Mouse (Mus musculus): ENCODE data around the gene Slc31a1. TPM values are rescaled to one million over a fixed set of nuclear protein-coding genes. Genes with fewer than 3 reads are reported as not detected.

Slc31a1 gene
- polyA plus RNA-seq, 1 experiment from 2014 or later, result 34.6 TPM

DNA sequence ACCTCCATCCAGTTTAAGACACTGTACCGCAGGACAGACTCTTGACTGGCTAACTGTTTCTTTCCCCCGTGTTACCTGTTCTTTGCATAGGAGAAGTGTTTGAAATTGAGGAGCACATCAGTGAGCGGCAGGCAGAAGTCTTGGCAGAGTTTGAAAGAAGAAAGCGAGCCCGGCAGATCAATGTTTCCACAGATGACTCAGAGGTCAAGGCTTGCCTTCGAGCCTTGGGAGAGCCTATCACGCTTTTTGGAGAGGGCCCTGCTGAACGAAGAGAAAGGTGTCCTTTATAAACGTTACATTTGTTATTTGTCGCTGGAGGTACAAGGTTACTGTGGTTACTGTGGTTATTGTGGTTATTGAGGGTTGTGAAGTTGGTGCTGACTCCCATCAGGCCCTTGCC lies 51.1 kb downstream of the Slc31a1 start:
- no peak overlapping the region for H3K27ac ChIP-seq
- peaks cover 22% of the 10 kb centered on the region for H3K4me1 ChIP-seq
- WGBS, result 94% methylated on average over 10 of the region's 10 CpGs
- no peaks in the 10 kb centered on the region for H3K27me3 ChIP-seq (replicated peaks)
- no peak for ATAC-seq (replicated peaks)
- no peak overlapping the region for H3K4me3 ChIP-seq
- no peak overlapping the region for H3K9ac ChIP-seq
- H3K4me2 ChIP-seq, result no peak overlapping the region
- H3K36me3 ChIP-seq (replicated peaks), result peaks cover 27% of the 10 kb centered on the region
- no peaks in the 10 kb centered on the region for H3K9me3 ChIP-seq

GRCm38 (mm10) chr4:62418448-62418847 lies 57.9 kb downstream of the Slc31a1 start:
- Histone ChIP-seq H3K27me3 (replicated peaks) (no peaks in the 10 kb centered on the region), H3K4me2 (no peak overlapping the region), H3K27ac (no peak overlapping the region), H3K36me3 (replicated peaks) (peaks cover 77% of the 10 kb centered on the region), H3K4me1 (no peaks in the 10 kb centered on the region), H3K4me3 (no peak overlapping the region), H3K9me3 (no peaks in the 10 kb centered on the region), H3K9ac (no peak overlapping the region)
- 82% methylated on average over 8 of the region's 8 CpGs for WGBS
- ATAC-seq (replicated peaks), result no peak

DNA sequence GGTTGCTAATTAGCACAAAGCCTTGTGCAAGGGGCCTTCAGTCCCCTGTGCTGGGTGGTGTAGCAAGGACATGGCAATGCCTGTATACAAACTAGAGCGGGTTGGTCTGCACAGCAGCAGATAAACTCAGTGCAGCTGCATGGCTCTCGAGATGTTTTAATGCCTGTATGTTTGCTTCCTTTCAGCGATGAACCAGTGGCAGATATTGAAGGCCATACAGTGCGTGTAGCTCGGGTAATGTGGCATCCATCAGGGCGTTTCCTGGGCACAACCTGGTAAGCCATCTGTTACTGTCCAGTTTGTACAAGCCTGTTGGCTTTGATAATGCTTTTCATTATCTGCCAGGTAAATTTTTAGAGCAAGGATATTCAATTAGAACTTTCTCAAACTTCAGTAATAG lies 58.6 kb downstream of the Slc31a1 start:
- Histone ChIP-seq H3K27me3 (replicated peaks) (no peaks in the 10 kb centered on the region), H3K9me3 (no peaks in the 10 kb centered on the region), H3K4me1 (no peaks in the 10 kb centered on the region), H3K36me3 (replicated peaks) (peaks cover 82% of the 10 kb centered on the region), H3K4me3 (no peak overlapping the region), H3K27ac (no peak overlapping the region), H3K9ac (no peak overlapping the region), H3K4me2 (no peak overlapping the region)
- 98% methylated on average over 6 of the region's 6 CpGs for WGBS
- no peak for ATAC-seq (replicated peaks)

- ATAC-seq (replicated peaks), result no peak
- peaks cover 38% of the 10 kb centered on the region for H3K36me3 ChIP-seq (replicated peaks)
- H3K4me1 ChIP-seq, result no peaks in the 10 kb centered on the region
- no peaks in the 10 kb centered on the region for H3K27me3 ChIP-seq (replicated peaks)
- no peak overlapping the region for H3K9ac ChIP-seq
- WGBS, result 97% methylated on average over 4 of the region's 4 CpGs
- H3K27ac ChIP-seq, result no peak overlapping the region
- no peak overlapping the region for H3K4me3 ChIP-seq
- no peaks in the 10 kb centered on the region for H3K9me3 ChIP-seq
- no peak overlapping the region for H3K4me2 ChIP-seq
Measured at GRCm38 (mm10) chr4:62425891-62426290, 65.4 kb downstream of the Slc31a1 start.

DNA sequence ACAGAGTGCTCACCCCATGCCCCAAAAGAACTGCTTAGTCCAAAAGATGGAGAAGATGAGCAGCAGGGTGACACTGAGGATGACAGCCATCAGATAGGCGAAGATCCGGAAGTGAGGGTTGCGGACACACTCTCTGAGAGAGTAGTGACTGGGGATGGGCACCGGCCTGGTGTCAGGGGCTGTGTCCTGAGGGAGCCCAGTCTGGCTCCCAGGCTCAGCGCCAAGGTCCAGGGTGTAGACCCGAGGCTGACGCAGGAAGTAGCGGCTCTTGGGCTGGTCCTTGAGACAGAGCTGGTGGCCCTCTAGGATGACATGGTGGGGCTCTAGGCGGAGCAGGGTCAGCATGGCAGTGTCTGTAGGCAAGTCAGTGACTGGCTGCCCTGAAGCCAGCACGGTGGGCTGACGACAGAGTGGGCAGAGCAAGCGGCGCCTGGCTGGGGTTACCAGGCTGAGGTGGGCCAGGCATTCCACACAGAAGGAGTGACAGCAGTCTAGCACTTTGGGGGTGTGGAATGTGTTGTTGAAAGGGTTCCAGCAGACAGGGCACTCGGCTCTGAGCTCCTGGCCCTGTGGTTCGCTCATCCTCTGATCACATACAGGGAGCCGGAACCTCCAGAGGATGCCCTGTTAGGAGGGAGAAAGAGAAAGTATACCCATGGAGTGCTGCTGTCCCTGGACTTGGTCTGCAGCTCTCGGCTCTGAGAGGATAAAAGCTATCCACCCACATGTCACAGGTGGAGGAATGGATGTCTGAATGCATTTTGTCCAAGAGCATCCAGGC lies 67.6 kb downstream of the Slc31a1 start:
- H3K9me3 ChIP-seq, result no peaks in the 10 kb centered on the region
- 86% methylated on average over 17 of the region's 17 CpGs for WGBS

DNA sequence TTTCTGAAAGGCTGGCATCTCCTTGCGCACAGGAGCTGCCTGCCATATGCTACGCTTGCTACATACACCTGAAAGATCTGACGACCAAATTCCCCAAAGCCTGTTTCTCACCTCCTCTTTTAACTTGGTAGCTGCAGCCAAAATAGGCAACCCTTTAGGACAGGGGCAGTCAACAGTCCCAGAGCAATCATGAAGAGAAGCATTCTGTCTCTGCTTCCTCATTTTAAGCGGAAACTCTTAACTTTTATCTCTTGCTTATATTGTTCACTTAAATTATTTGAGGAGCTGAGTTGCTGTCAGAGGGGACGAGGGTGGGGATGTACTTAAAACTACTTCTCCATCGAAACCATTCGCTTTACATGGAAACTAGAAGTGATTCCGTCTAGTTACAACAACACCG lies 69.1 kb downstream of the Slc31a1 start:
- Histone ChIP-seq H3K27me3 (replicated peaks) (no peaks in the 10 kb centered on the region), H3K27ac (no peak overlapping the region), H3K36me3 (replicated peaks) (peaks cover 9% of the 10 kb centered on the region; the same call in 1 of the 2 replicates), H3K9me3 (no peaks in the 10 kb centered on the region), H3K4me3 (no peak overlapping the region), H3K4me1 (no peaks in the 10 kb centered on the region), H3K9ac (no peak overlapping the region), H3K4me2 (no peak overlapping the region)
- 91% methylated on average over 9 of the region's 9 CpGs for WGBS
- ATAC-seq (replicated peaks), result no peak

More for the DNA sequence above, 67.6 kb downstream of the Slc31a1 start:
- Histone ChIP-seq H3K4me1 (no peaks in the 10 kb centered on the region), H3K9ac (no peak overlapping the region), H3K4me2 (no peak overlapping the region), H3K36me3 (replicated peaks) (peaks cover 19% of the 10 kb centered on the region), H3K4me3 (no peak overlapping the region), H3K27me3 (replicated peaks) (no peaks in the 10 kb centered on the region), H3K27ac (no peak overlapping the region)
- 0 out of 2 replicates have a peak, but pooled peaks have one; percentile 33 for ATAC-seq (replicated peaks)

DNA sequence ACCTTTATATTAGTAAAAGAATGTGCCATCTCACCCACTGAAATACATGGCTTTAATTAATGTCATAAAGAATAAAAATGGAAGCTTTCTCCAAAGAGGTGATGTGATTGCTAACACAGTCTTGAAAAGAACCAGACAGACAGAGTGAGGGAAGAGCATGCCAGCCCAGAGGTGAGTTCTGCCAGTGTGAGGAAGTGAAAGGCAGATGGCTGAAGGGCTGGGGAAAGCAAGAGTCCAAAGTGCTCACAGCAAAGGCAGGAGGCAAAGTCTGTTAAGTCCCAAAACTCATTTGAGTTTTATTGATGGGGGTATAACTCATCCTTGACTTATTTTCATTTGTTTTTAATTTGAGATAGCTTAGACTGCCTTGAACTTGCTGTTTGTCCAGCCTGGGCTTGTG lies 70.2 kb downstream of the Slc31a1 start:
- Histone ChIP-seq H3K9ac (no peak overlapping the region), H3K36me3 (replicated peaks) (no peaks in the 10 kb centered on the region), H3K4me2 (no peak overlapping the region), H3K4me1 (no peaks in the 10 kb centered on the region), H3K9me3 (no peaks in the 10 kb centered on the region), H3K4me3 (no peak overlapping the region), H3K27ac (no peak overlapping the region), H3K27me3 (replicated peaks) (no peaks in the 10 kb centered on the region)
- ATAC-seq (replicated peaks), result no peak

GRCm38 (mm10) chr4:62431522-62431921 lies 71.0 kb downstream of the Slc31a1 start:
- H3K9me3 ChIP-seq, result no peaks in the 10 kb centered on the region
- WGBS, result 85% methylated on average over 4 of the region's 4 CpGs
- H3K4me3 ChIP-seq, result no peak overlapping the region
- no peak overlapping the region for H3K4me2 ChIP-seq
- ATAC-seq (replicated peaks), result no peak
- H3K27ac ChIP-seq, result no peak overlapping the region
- H3K36me3 ChIP-seq (replicated peaks), result no peaks in the 10 kb centered on the region
- no peaks in the 10 kb centered on the region for H3K4me1 ChIP-seq
- no peaks in the 10 kb centered on the region for H3K27me3 ChIP-seq (replicated peaks)
- H3K9ac ChIP-seq, result no peak overlapping the region

DNA sequence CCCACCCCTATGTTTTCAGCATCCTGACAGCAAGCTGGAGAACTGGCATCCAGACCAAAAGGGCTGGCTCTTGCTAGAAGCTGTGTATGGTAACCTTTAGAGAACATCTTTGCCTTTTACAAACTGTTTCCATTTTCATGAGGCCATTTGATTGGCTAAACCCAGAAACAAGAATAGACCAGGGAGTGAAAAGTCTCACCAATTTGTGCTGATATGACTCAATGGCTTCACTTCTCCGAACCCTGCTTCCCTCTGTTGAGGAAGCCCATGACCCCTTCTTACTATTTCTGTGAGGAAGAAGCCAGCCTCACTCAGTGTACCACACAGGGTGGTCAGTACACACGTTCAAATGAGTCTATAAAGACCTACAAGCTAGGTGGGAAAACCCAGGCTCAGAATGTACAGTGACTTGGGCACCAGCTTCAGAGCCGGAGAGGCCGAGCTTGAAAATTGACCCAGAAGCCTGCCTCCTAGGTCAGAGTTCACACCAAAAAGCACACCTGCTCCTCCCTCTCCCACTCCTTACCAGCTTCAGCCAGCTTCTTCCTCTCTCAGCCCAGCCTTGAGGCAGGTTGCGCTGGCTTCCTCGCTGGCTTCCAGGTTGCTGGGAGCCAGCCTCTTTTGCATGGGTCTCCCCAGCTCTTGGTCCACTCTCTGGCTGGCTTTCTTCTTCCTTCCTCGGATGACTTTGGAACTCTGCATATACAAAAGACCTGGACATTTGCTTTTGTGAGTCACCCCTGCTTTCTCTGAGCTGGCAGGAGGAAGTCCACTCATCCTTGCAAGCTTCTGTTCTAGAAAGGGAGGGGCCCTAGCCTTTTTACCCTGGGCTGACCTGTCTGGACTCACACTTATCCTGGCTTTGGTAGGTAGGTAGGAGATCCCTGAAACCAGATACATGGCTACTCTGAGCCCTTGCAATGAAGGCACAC lies 73.7 kb downstream of the Slc31a1 start:
- Histone ChIP-seq H3K4me1 (no peaks in the 10 kb centered on the region), H3K36me3 (replicated peaks) (no peaks in the 10 kb centered on the region), H3K4me3 (no peak overlapping the region), H3K4me2 (no peak overlapping the region), H3K27me3 (replicated peaks) (no peaks in the 10 kb centered on the region), H3K9ac (no peak overlapping the region), H3K9me3 (no peaks in the 10 kb centered on the region), H3K27ac (no peak overlapping the region)
- WGBS, result 82% methylated on average over 7 of the region's 7 CpGs
- ATAC-seq (replicated peaks), result no peak

DNA sequence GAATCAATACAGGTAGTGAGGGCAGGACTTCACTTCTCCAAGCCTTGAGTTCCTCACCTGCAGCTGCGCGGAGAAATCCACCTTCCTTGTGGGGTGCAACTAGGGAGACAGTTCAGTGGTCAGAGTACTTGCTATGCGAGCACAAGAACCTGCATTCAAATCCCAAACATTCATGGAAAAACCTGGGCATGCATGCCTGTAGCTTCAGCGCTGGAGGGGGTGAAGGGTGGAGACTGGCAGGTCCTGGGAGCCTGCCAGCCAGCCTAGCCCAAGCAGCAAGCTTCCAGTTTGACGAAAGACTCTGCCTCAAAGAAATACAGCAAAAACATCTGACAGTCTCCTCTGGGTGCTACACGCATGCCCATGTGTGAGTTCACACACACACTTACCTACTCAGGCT lies 74.6 kb downstream of the Slc31a1 start, which contains the start of gene Rnf183:
Rnf183 (minus strand) TSS at position 172 of the 400 bp plus-strand sequence.
- no peaks in the 10 kb centered on the region for H3K36me3 ChIP-seq (replicated peaks)
- no peak within 1 kb of the TSS for H3K27ac ChIP-seq
- no peak within 1 kb of the TSS for H3K9ac ChIP-seq
- H3K4me3 ChIP-seq, result no peak within 1 kb of the TSS
- 85% methylated on average over 6 of the region's 6 CpGs for WGBS
- no peaks in the 10 kb centered on the region for H3K9me3 ChIP-seq
- H3K4me2 ChIP-seq, result no peak within 1 kb of the TSS
- no peaks in the 10 kb centered on the region for H3K4me1 ChIP-seq
- no peak for ATAC-seq (replicated peaks)
- no peaks in the 10 kb centered on the region for H3K27me3 ChIP-seq (replicated peaks)

GRCm38 (mm10) chr4:62437256-62437778 lies 76.8 kb downstream of the Slc31a1 start:
- no peaks in the 10 kb centered on the region for H3K4me1 ChIP-seq
- ATAC-seq (replicated peaks), result no peak
- no peaks in the 10 kb centered on the region for H3K27me3 ChIP-seq (replicated peaks)
- H3K9me3 ChIP-seq, result no peaks in the 10 kb centered on the region
- H3K4me2 ChIP-seq, result no peak overlapping the region
- 90% methylated on average over 3 of the region's 3 CpGs for WGBS
- no peak overlapping the region for H3K9ac ChIP-seq
- H3K36me3 ChIP-seq (replicated peaks), result no peaks in the 10 kb centered on the region
- no peak overlapping the region for H3K27ac ChIP-seq
- H3K4me3 ChIP-seq, result no peak overlapping the region

DNA sequence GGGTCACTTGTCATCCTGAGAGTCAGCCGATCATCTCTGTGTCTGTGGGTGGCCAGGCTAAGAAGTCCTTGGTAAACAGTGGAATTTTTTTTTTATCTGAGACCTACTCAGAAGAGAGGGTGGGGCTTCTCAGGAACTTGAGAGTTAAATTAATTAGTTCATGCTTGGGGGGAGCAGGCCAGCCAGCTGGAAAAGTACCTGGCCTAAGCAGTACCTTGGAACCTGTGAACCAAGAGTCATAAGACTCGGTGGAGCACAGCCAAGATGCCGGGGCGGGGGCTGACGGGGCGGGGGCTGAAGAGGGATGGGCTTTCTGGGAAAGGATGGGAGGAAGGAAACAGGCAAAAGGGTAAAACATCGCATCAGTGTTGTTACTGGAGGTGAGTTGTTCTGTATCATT lies 77.3 kb downstream of the Slc31a1 start:
- no peak overlapping the region for H3K9ac ChIP-seq
- WGBS, result 86% methylated on average over 7 of the region's 7 CpGs
- no peaks in the 10 kb centered on the region for H3K4me1 ChIP-seq
- H3K9me3 ChIP-seq, result no peaks in the 10 kb centered on the region
- H3K36me3 ChIP-seq (replicated peaks), result no peaks in the 10 kb centered on the region
- H3K4me3 ChIP-seq, result no peak overlapping the region
- no peaks in the 10 kb centered on the region for H3K27me3 ChIP-seq (replicated peaks)
- no peak overlapping the region for H3K4me2 ChIP-seq
- no peak for ATAC-seq (replicated peaks)
- no peak overlapping the region for H3K27ac ChIP-seq
